Mouse (Mus musculus): ENCODE results near the gene F8. TPM values are rescaled to one million over a fixed set of nuclear protein-coding genes. Genes with fewer than 3 reads are reported as not detected.
A peak's percentile ranks its signal among the peaks of the same experiment; 100 is the strongest.

The F8 gene
- total and polyA plus RNA-seq, 3 experiments, result 0.76 to 2.6 (median 1.6) TPM

GRCm38 (mm10) chrX:75136938-75137337 is 245.5 kb downstream of the F8 start:
- Histone ChIP-seq H3K27me3 (replicated peaks) (no peaks in the 10 kb centered on the region), H3K36me3 (replicated peaks in 1 of 2; ENCODE audit: control insufficient read depth in 1 of 2, insufficient read depth in 1 of 2, low read length in 1 of 2) (no peaks in the 10 kb centered on the region), H3K4me2 (ENCODE audit: insufficient read depth, low read depth, poor library complexity, severe bottlenecking) (no peak overlapping the region), H3K4me3 (replicated peaks in 1 of 3; ENCODE audit: low read depth in 2 of 3, low read length in 2 of 3, poor library complexity in 1 of 3) (no peak overlapping the region), H3K9me3 (replicated peaks; ENCODE audit: low read length) (no peaks in the 10 kb centered on the region), H3K9ac (ENCODE audit: insufficient read depth, low read depth) (no peak overlapping the region), H3K79me2 (replicated peaks; ENCODE audit: control insufficient read depth, extremely low read depth, insufficient read depth, poor library complexity, severe bottlenecking) (no peaks in the 10 kb centered on the region), H3K4me1 (ENCODE audit: control insufficient read depth in 1 of 2, insufficient read depth in 2 of 2) (no peaks in the 10 kb centered on the region), H3K27ac (ENCODE audit: insufficient read depth, low read depth) (no peak overlapping the region)
- TF ChIP-seq BHLHE40 (IDR thresholded peaks at IDR 0.05; ENCODE audit: low read depth, low read length) (no peak), E2F4 (IDR thresholded peaks at IDR 0.05; ENCODE audit: insufficient replicate concordance, low read depth, low read length) (no peak), GABPA (IDR thresholded peaks at IDR 0.05; ENCODE audit: insufficient replicate concordance, low read depth, low read length) (no peak), HCFC1 (IDR thresholded peaks at IDR 0.05; ENCODE audit: low read depth, low read length) (no peak), ELF1 (IDR thresholded peaks at IDR 0.05; ENCODE audit: low read depth, low read length) (no peak), ZMIZ1 (IDR thresholded peaks at IDR 0.05; ENCODE audit: low read depth, low read length) (no peak)
- in situ Hi-C loops (cut with MboI; ENCODE audit: low pct_ligation_motif_present, low pct_unique_long_range_greater_than_20kb, low sequenced_read_pairs), result no loop called here
- dilution Hi-C loops (cut with MboI; ENCODE audit: extremely low pct_ligation_motif_present, extremely low pct_unique_long_range_greater_than_20kb, low sequenced_read_pairs), result no loop called here
- no peak for DNase-seq (ENCODE audit: extremely low read depth)

GRCm38 (mm10) chrX:75130467-75131160 is 251.8 kb downstream of the F8 start, which contains the start of gene Mpp1:
Gene Mpp1 (minus strand): TSS chrX:75131016.
- dilution Hi-C loops (cut with MboI; ENCODE audit: extremely low pct_ligation_motif_present, extremely low pct_unique_long_range_greater_than_20kb, low sequenced_read_pairs) (no loop called here), in situ Hi-C loops (cut with MboI; ENCODE audit: low pct_ligation_motif_present, low pct_unique_long_range_greater_than_20kb, low sequenced_read_pairs) (no loop called here)
- H3K4me1 ChIP-seq (ENCODE audit: control insufficient read depth in 1 of 2, insufficient read depth in 2 of 2), result peaks cover 0 to 10% of the 10 kb centered on the region in 2 experiments; a peak in 2 of 4 replicates
- peak; percentile 79 for DNase-seq (ENCODE audit: extremely low read depth)
- no peaks in the 10 kb centered on the region for H3K27me3 ChIP-seq (replicated peaks)
- no peak within 1 kb of the TSS for H3K27ac ChIP-seq (ENCODE audit: insufficient read depth, low read depth)
- H3K9ac ChIP-seq (ENCODE audit: insufficient read depth, low read depth), result peak within 1 kb of the TSS; percentile 71
- H3K4me2 ChIP-seq (ENCODE audit: insufficient read depth, low read depth, poor library complexity, severe bottlenecking), result peak within 1 kb of the TSS; percentile 87
- 0 out of 2 replicates have a peak, but pooled peaks cover 3% of the 10 kb centered on the region for H3K79me2 ChIP-seq (replicated peaks; ENCODE audit: control insufficient read depth, extremely low read depth, insufficient read depth, poor library complexity, severe bottlenecking)
- H3K4me3 ChIP-seq (replicated peaks in 1 of 3; ENCODE audit: low read depth in 2 of 3, low read length in 2 of 3, poor library complexity in 1 of 3), result peak within 1 kb of the TSS; percentile 63 to 75 (median 69)
- TF ChIP-seq BHLHE40 (IDR thresholded peaks at IDR 0.05; ENCODE audit: low read depth, low read length) (no peak), JUND (conservative IDR thresholded peaks at IDR 0.05; ENCODE audit: low read depth, low read length) (no peak), TCF12 (IDR thresholded peaks at IDR 0.05; ENCODE audit: low read depth, low read length) (peak; percentile 40; the same call in 1 of the 2 replicates), USF2 (conservative IDR thresholded peaks at IDR 0.05; ENCODE audit: low read depth, low read length) (no peak), NRF1 (IDR thresholded peaks at IDR 0.05; ENCODE audit: low read depth, low read length) (peak; percentile 33; the same call in 1 of the 2 replicates), ZMIZ1 (IDR thresholded peaks at IDR 0.05; ENCODE audit: low read depth, low read length) (peak; percentile 45; the same call in 1 of the 2 replicates), ZNF384 (IDR thresholded peaks at IDR 0.05; ENCODE audit: low read depth, low read length) (no peak), HCFC1 (IDR thresholded peaks at IDR 0.05; ENCODE audit: low read depth, low read length) (no peak), SIN3A (IDR thresholded peaks at IDR 0.05; ENCODE audit: low read length) (0 out of 2 replicates have a peak, but pooled peaks have one; percentile 53), ZKSCAN1 (IDR thresholded peaks at IDR 0.05; ENCODE audit: borderline replicate concordance, low read depth, low read length) (no peak), NELFE (IDR thresholded peaks at IDR 0.05; ENCODE audit: low read depth, low read length) (peak; percentile 58), E2F4 (IDR thresholded peaks at IDR 0.05; ENCODE audit: insufficient replicate concordance, low read depth, low read length) (no peak), POLR2AphosphoS2 (IDR thresholded peaks at IDR 0.05; ENCODE audit: low read depth, low read length) (0 out of 2 replicates have a peak, but pooled peaks have one; percentile 34), POLR2A (IDR thresholded peaks at IDR 0.05; ENCODE audit: low read depth, low read length) (peak; percentile 72), MXI1 (IDR thresholded peaks at IDR 0.05; ENCODE audit: low read depth, low read length) (0 out of 2 replicates have a peak, but pooled peaks have one; percentile 46)
- no peaks in the 10 kb centered on the region for H3K9me3 ChIP-seq (replicated peaks; ENCODE audit: low read length)
- peaks cover 0 to under 1% of the 10 kb centered on the region in 2 experiments for H3K36me3 ChIP-seq (replicated peaks in 1 of 2; ENCODE audit: control insufficient read depth in 1 of 2, insufficient read depth in 1 of 2, low read length in 1 of 2)
